Mouse (Mus musculus): ENCODE measurements at regions not wholly inside any gene's neighbourhood (a gene's known extent, or its start where the extent isn't known, plus 50 kb on each side); places are given as distances from the start of the nearest gene placed in this dataset.

GRCm38 (mm10) chr10:126483479-126483878 is 417.7 kb downstream of the Atp23 start:
- no peak for DNase-seq

GRCm38 (mm10) chr10:126480382-126480781 is 420.8 kb downstream of the Atp23 start:
- DNase-seq: no peak

- no peak for DNase-seq
Measured at GRCm38 (mm10) chr10:126479743-126480142, 421.4 kb downstream of the Atp23 start.

- no peak for DNase-seq
Measured at GRCm38 (mm10) chr10:126473050-126473719, 428.0 kb downstream of the Atp23 start.

- no peak for DNase-seq
Measured at GRCm38 (mm10) chr10:126470838-126471491, 430.2 kb downstream of the Atp23 start.

- no peak for DNase-seq
Measured at GRCm38 (mm10) chr10:126462770-126463169, 438.4 kb downstream of the Atp23 start.

- no peak for DNase-seq
Measured at GRCm38 (mm10) chr10:126458523-126458922, 442.6 kb downstream of the Atp23 start.

- DNase-seq: no peak
Measured at GRCm38 (mm10) chr10:126452757-126453528, 448.2 kb downstream of the Atp23 start.

- no peak for DNase-seq
Measured at GRCm38 (mm10) chr10:126452057-126452622, 449.0 kb downstream of the Atp23 start.

- DNase-seq: no peak
Measured at GRCm38 (mm10) chr10:126431222-126431621, 465.3 kb downstream of the Lrig3 start.

- DNase-seq: no peak
Measured at GRCm38 (mm10) chr10:126430346-126430745, 464.4 kb downstream of the Lrig3 start.

- no peak for DNase-seq
Measured at GRCm38 (mm10) chr10:126429502-126429901, 463.5 kb downstream of the Lrig3 start.

- DNase-seq: no peak
Measured at GRCm38 (mm10) chr10:126422066-126422465, 456.1 kb downstream of the Lrig3 start.

GRCm38 (mm10) chr10:126413786-126414185 is 447.8 kb downstream of the Lrig3 start:
- DNase-seq: no peak

- DNase-seq: no peak
Measured at GRCm38 (mm10) chr10:126392235-126392634, 426.3 kb downstream of the Lrig3 start.

GRCm38 (mm10) chr10:126391770-126392169 is 425.8 kb downstream of the Lrig3 start:
- no peak for DNase-seq

GRCm38 (mm10) chr10:126386430-126386829 is 420.5 kb downstream of the Lrig3 start:
- no peak for DNase-seq

- no peak for DNase-seq
Measured at GRCm38 (mm10) chr10:126385644-126386043, 419.7 kb downstream of the Lrig3 start.

- DNase-seq: no peak
Measured at GRCm38 (mm10) chr10:126380381-126380780, 414.4 kb downstream of the Lrig3 start.

- no peak for DNase-seq
Measured at GRCm38 (mm10) chr10:126379239-126379638, 413.3 kb downstream of the Lrig3 start.

- DNase-seq: no peak
Measured at GRCm38 (mm10) chr10:126373906-126374305, 407.9 kb downstream of the Lrig3 start.

GRCm38 (mm10) chr10:126371881-126372280 is 405.9 kb downstream of the Lrig3 start:
- no peak for DNase-seq

- no peak for DNase-seq
Measured at GRCm38 (mm10) chr10:126349076-126349475, 383.1 kb downstream of the Lrig3 start.

Data from thymus, adult 18-20 months (tissue).